Mouse (Mus musculus): Measurements from ENCODE around the gene Lrrc4c.

- TF ChIP-seq CTCF (IDR thresholded peaks at IDR 0.05; ENCODE audit: control insufficient read depth, insufficient read depth, insufficient replicate concordance, low read depth, low read length) (no peak), POLR2A (IDR thresholded peaks at IDR 0.05; ENCODE audit: control insufficient read depth, low read depth, low read length) (no peak)
These were observed 1322.0 kb downstream of the Lrrc4c start for GRCm38 (mm10) chr2:97639941-97640340.
